Mouse (Mus musculus) limb, embryonic 14.5 days (tissue): ENCODE results near the gene Dnaic2. TPM values are rescaled to one million over a fixed set of nuclear protein-coding genes. Genes with fewer than 3 reads are reported as not detected.

ENCODE experiments used
- ATAC-seq: fragments of 200-750 bp; cut with Nextera tagmentation; 2 replicates; pipeline ENCODE4 v1.8.0; 2017; ENCODE audit warnings: low read depth, moderate number of reproducible peaks, moderate TSS enrichment; ENCODE audit not compliant: low FRiP score
- DNase-seq: peaks from one replicate; pipeline ENCODE4 v3.0.0-alpha.2; 2015; ENCODE audit warnings: low spot score
- H3K27ac ChIP-seq: fragments of 300-500 bp; sonication (generic); replicated peaks from 2 replicates; pipeline ENCODE4 v1.5.1; 2014; ENCODE audit warnings: low read depth, mild to moderate bottlenecking, low read length, moderate library complexity, mixed read lengths
- H3K27me3 ChIP-seq: fragments of 300-500 bp; sonication (generic); 2 replicates; pipeline ENCODE4 v1.6.1; 2014; ENCODE audit warnings: low read length, mixed read lengths; ENCODE audit not compliant: control insufficient read depth, insufficient read depth
- H3K36me3 ChIP-seq: fragments of 300-500 bp; sonication (generic); 2 replicates; pipeline ENCODE4 v1.6.1; 2014; ENCODE audit warnings: mild to moderate bottlenecking, low read length, moderate library complexity, mixed read lengths; ENCODE audit not compliant: control insufficient read depth, insufficient read depth
- H3K4me1 ChIP-seq: fragments of 300-500 bp; sonication (generic); 2 replicates; pipeline ENCODE4 v1.6.1; 2014; ENCODE audit warnings: antibody characterized with exemption, low read length, mixed read lengths; ENCODE audit not compliant: control insufficient read depth, insufficient read depth
- H3K4me2 ChIP-seq: fragments of 300-500 bp; sonication (generic); replicated peaks from 2 replicates; pipeline ENCODE4 v1.6.1; 2014; ENCODE audit warnings: low read depth, mild to moderate bottlenecking, low read length, moderate library complexity; ENCODE audit not compliant: severe bottlenecking
- H3K4me3 ChIP-seq: fragments of 300-500 bp; sonication (generic); replicated peaks from 2 replicates; pipeline ENCODE4 v1.5.1; 2014; ENCODE audit warnings: low read length
- H3K9ac ChIP-seq: fragments of 300-500 bp; sonication (generic); 2 replicates; pipeline ENCODE4 v1.6.1; 2014; ENCODE audit warnings: mild to moderate bottlenecking, low read depth, low read length, moderate library complexity; ENCODE audit not compliant: severe bottlenecking
- H3K9me3 ChIP-seq: fragments of 300-500 bp; sonication (generic); 2 replicates; pipeline ENCODE4 v1.6.1; 2016; ENCODE audit warnings: low read length; ENCODE audit not compliant: control insufficient read depth
- POLR2A ChIP-seq: fragments of 200-500 bp; IDR thresholded peaks from 2 replicates; pipeline ENCODE4 v1.8.0; 2012; ENCODE audit warnings: inconsistent platforms, mild to moderate bottlenecking, moderate library complexity, borderline replicate concordance; ENCODE audit not compliant: insufficient read depth, insufficient read length; ENCODE audit errors: extremely low read depth
- WGBS: fragments of 180-500 bp; shearing (Covaris S2); extraction: QIAGEN DNeasy Blood & Tissue Kit; methylation state at CpG from one replicate; pipeline ENCODE4 v1.1.7; 2014; 5-methylcytosine and 5-hydroxymethylcytosine counted together
- polyA plus RNA-seq, 2 experiments: library from polyadenylated mRNA; depleted of rRNA in 1 of 2; stranded (reverse) in 1 of 2; unstranded in 1 of 2; fragments of >200 nt; fragmentation: Nextera tagmentation in 1 of 2; extraction: Ambion mirVana in 1 of 2; gene quantifications; 2 replicates each; pipeline versions ENCODE4 v1.2.1 to v1.2.3; 2012 to 2014

Gene Dnaic2
- polyA plus RNA-seq, 2 experiments: 0.55 to 1.6 TPM

DNA sequence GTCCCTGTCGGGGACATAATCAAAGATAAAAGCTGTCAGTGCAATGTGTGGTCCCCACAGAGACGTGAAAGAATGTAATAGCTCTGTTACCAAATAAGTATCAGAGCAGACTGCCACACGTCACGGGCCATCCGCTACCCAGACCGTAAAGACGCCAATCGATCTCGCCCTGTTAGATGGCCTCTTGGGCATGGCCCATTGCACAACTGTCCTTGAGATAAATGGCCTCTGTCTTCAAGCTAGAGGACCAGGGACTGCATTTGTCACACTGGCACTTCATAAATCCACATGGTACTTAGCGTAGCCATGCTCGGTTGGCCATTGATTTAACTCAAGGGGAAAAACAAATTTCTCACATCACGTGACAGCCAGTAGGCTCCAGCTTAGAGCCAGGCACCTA is 15.3 kb upstream of the Dnaic2 start:
- WGBS: 76% methylated on average over 12 of the region's 12 CpGs
- Histone ChIP-seq H3K4me3 (no peak overlapping the region), H3K36me3 (peaks cover 25% of the 10 kb centered on the region)

GRCm38 (mm10) chr11:114714526-114714925 is 12.7 kb upstream of the Dnaic2 start:
- H3K4me2 ChIP-seq: no peak overlapping the region
- no peak overlapping the region for H3K4me3 ChIP-seq
- TF ChIP-seq POLR2A: no peak
- H3K27ac ChIP-seq: no peak overlapping the region
- H3K9ac ChIP-seq: no peak overlapping the region
- 74% methylated on average over 6 of the region's 6 CpGs for WGBS
- H3K27me3 ChIP-seq: no peaks in the 10 kb centered on the region
- ATAC-seq (no peak), DNase-seq (no peak)
- no peaks in the 10 kb centered on the region for H3K4me1 ChIP-seq
- H3K9me3 ChIP-seq: no peaks in the 10 kb centered on the region
- peaks cover 13% of the 10 kb centered on the region; the same call in 1 of the 2 replicates for H3K36me3 ChIP-seq

More for the DNA sequence above, 15.3 kb upstream of the Dnaic2 start:
- TF ChIP-seq POLR2A: no peak
- H3K27me3 ChIP-seq: no peaks in the 10 kb centered on the region
- no peak overlapping the region for H3K27ac ChIP-seq
- H3K4me1 ChIP-seq: no peaks in the 10 kb centered on the region
- ATAC-seq: no peak
- no peak for DNase-seq
- H3K4me2 ChIP-seq: no peak overlapping the region
- H3K9me3 ChIP-seq: no peaks in the 10 kb centered on the region
- no peak overlapping the region for H3K9ac ChIP-seq

GRCm38 (mm10) chr11:114715531-114715930 is 11.7 kb upstream of the Dnaic2 start:
- H3K27ac ChIP-seq: no peak overlapping the region
- no peak for DNase-seq

DNA sequence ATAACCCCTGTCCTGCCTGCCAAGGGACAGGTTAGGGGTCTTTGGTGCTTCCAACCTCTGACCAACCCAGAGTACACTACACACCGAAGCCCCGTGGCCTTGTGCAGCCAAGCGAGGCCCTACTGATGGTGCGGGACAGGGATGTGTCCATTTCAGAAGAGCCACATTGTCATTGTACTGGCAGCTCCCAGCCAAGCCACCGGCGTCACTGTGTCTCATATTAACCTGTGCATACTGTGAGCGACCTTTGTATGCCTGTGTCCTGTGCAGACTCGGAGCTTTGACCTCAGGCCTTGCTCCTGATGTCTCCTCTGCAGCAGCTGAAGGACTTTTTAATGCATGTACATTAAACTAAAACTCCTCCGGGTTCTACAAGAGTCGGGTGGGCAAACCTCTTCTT is 6.7 kb upstream of the Dnaic2 start:
- 89% methylated on average over 10 of the region's 10 CpGs for WGBS
- Histone ChIP-seq H3K4me1 (peaks cover 9% of the 10 kb centered on the region), H3K27ac (no peak overlapping the region), H3K9ac (no peak overlapping the region), H3K9me3 (no peaks in the 10 kb centered on the region), H3K27me3 (no peaks in the 10 kb centered on the region), H3K36me3 (no peaks in the 10 kb centered on the region), H3K4me2 (no peak overlapping the region), H3K4me3 (no peak overlapping the region)
- ATAC-seq (no peak), DNase-seq (no peak)
- TF ChIP-seq POLR2A: no peak

More at GRCm38 (mm10) chr11:114715531-114715930, 11.7 kb upstream of the Dnaic2 start:
- peaks cover 10% of the 10 kb centered on the region; the same call in 1 of the 2 replicates for H3K36me3 ChIP-seq
- H3K4me3 ChIP-seq: no peak overlapping the region
- H3K27me3 ChIP-seq: no peaks in the 10 kb centered on the region
- WGBS: 73% methylated on average over 7 of the region's 7 CpGs
- TF ChIP-seq POLR2A: no peak
- H3K4me2 ChIP-seq: no peak overlapping the region
- no peaks in the 10 kb centered on the region for H3K4me1 ChIP-seq
- H3K9ac ChIP-seq: no peak overlapping the region
- no peak for ATAC-seq
- H3K9me3 ChIP-seq: no peaks in the 10 kb centered on the region

DNA sequence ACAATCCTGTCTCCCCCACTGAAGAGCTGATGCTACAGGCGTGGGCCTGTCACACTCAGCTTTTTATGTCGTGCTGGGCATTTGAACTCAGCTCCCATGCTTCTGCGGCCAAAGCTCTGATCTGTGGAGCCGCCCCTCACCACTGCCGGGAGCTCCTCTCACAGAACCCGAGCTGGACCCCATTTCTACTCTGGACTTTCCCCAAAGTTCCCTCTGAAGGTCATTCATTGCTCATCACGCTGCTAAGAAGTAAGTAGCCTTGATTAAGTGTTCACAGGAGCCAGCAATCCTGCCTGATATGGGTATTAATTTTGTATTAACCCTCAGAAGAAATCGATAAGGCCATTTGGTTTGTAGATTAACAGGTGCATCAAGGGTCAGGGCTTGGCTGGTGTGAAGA is 4.8 kb upstream of the Dnaic2 start:
- no peaks in the 10 kb centered on the region for H3K9me3 ChIP-seq
- no peak overlapping the region for H3K27ac ChIP-seq
- no peak overlapping the region for H3K9ac ChIP-seq
- 83% methylated on average over 8 of the region's 8 CpGs for WGBS
- ATAC-seq (no peak), DNase-seq (no peak)
- peaks cover 15% of the 10 kb centered on the region for H3K4me1 ChIP-seq
- no peaks in the 10 kb centered on the region for H3K36me3 ChIP-seq
- no peak overlapping the region for H3K4me2 ChIP-seq
- no peak overlapping the region for H3K4me3 ChIP-seq
- TF ChIP-seq POLR2A: no peak
- H3K27me3 ChIP-seq: no peaks in the 10 kb centered on the region

DNA sequence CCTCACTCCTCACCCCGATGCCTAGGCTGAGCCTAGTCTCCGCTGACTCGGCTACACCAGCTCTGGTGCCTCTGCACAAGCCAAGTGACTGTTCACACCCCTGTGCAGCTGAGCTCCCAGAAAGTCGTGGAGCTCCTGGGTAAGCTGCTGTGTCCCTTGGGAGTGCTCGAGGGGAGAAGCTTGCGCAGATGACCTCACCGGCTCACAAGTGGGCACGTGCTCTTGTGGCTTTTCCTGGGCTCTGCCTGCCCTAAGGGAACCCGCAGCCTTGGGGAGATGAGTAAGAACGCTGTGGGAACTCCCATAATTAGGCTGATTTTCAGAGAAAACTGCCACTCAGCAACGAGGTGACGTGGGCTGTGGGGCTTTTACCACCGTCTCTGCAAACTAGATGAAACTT is 4.2 kb upstream of the Dnaic2 start:
- Histone ChIP-seq H3K27ac (no peak overlapping the region), H3K4me2 (no peak overlapping the region), H3K9me3 (no peaks in the 10 kb centered on the region), H3K36me3 (no peaks in the 10 kb centered on the region), H3K4me1 (peaks cover 19% of the 10 kb centered on the region), H3K27me3 (no peaks in the 10 kb centered on the region), H3K4me3 (no peak overlapping the region), H3K9ac (no peak overlapping the region)
- WGBS: 59% methylated on average over 13 of the region's 13 CpGs
- no peak for TF ChIP-seq POLR2A
- DNase-seq (no peak), ATAC-seq (no peak)
